Mouse (Mus musculus): ENCODE results near the gene Fam199x.

Gene Fam199x

DNA sequence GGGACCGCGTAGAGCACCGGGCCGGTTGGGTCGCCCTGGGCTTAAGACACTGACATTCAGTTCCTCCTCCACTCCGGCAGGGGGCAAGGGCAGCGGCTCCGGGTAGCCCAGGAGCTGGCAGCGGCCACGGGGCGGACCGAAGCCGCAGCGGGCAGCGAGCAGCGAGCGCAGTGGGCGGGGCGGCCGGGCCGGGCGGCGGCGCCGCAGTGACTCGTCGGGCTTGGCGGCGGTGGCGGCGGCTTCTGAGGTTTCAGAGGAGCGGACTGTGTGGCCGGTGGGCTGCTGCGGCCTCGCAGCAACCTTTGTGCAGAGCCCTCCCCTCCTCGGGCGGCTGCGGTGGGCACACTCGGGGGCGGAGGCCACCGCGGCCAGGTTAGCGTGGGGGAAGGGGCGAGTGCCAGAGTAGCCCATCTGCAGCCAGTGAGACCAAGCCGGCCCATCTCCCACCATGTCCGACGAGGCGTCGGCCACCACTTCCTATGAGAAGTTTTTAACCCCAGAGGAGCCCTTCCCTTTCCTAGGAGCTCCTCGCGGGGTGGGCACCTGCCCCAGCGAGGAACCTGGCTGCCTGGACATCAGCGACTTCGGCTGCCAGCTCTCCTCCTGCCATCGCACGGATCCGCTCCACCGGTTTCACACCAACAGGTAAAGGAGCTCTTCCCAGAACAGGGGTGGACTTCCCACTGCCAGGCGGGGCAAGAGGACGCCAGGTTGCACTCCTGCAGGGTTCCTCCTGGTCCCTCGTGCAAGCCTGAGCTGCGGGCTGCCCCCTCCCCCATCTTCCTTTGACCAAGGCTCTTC is at the start of gene Fam199x:
Fam199x (plus strand) TSS at position 170 of the 801 bp plus-strand sequence.
- peak; percentile 61 for DNase-seq

- peak; percentile 27 for DNase-seq
These were observed 34.2 kb upstream of the Fam199x start for GRCm38 (mm10) chrX:137015099-137015709.

GRCm38 (mm10) chrX:137017668-137018067 is 31.7 kb upstream of the Fam199x start:
- DNase-seq: no peak

DNA sequence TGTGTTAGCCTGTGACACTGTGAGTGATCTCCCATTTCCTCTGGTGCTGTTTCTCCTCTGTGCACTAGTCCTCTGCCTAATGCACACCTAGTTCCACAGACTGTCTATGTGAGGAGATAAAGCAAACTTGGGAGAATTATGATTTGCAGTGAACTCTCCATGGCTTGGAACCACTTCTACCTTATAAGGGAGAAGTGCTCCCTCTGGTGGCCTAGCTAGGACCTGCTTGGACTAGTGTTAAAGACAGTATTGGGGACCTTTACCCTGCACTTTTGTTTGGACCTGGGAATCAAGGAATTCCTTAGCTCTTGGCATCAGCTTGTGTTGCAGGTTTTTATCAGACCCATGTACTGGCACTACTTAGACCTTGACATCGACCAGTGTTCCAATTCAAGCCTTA is 30.1 kb upstream of the Fam199x start:
- no peak for DNase-seq

DNA sequence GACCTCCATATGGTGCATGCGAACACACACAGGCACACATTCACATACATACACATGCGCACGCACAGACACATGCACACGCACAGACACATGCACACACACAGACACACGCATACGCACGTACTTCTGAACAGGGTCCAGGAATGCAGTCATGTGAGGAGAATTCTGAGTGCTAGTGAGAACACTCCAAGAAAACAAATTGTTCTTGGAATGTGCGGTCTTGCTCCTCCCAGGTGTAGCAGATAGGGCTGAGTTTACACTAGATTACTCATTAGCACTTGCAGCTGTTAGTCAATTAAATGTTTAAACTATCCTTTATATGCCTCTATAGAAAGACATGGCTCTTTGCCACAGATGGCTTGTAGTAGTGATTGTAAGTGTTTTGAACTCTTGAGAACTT is 18.5 kb upstream of the Fam199x start:
- DNase-seq: no peak

DNA sequence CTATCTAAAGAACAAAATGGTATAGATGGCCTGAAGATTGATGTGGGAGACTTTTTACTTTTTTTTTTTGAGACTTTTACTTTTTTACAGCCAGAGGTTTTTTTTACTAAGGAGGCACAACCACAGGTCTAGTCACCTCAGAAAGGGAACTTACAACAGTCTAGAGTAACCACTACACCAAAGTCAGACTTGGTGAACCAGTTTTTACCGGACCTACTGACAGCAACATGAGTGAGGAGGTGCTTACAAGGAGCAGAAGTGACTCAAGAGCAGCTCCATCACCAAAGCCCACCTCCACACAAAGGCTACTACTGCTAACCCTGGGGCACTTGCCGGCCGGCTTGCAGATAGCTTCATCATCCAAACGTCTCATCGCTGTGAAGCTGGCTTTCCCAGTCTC is 17.7 kb upstream of the Fam199x start:
- DNase-seq: no peak

DNA sequence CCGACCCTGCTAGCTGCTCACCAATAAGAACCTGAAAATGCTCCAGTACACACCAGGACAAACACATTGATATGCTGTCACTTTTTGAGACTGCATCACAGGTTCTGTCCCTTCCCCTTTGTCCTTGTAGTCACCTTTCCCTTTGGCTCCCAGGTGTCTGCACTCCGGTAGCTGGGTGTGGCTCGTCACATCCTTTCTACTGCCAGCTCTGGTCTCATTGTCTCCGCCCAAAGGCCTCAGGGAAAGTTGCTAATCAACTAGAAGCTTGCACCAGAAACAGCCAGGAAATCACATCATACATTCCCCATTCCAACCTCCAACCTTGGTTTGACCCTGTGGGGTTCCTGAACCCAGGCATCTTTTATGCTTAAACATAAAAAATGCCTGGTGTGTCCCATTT is 15.1 kb upstream of the Fam199x start:
- DNase-seq: no peak

DNA sequence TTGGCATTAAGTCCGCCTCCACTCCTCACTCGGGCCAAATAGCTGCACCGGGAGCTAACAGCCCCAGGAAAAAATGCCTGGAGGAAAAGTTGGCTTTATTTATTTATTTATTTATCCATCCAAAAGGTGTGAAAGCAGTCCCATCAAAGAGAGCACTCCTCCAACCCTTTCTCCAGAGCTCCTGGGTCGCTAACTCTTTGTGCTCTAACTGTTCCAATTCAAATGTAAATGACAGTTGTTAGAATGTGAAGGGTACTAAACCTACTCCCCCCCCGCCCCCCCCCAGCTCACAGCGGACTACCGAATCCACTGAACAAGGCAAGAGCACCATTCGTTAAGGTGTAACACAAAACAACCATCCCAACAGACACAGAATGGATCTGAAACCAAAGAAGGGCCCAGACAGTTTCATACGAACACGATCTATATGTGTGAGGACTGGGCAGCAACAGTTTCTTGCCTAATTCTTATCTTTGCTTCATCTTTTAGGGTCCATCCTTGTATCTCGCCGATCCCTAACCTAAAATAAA is 11.9 kb upstream of the Fam199x start:
- no peak for DNase-seq

GRCm38 (mm10) chrX:137038000-137038483 is 11.4 kb upstream of the Fam199x start, which contains the start of gene Slc25a53:
TSS of gene Slc25a53 (minus strand) at chrX:137038302.
- peak; percentile 86 for DNase-seq

GRCm38 (mm10) chrX:137038502-137038901 is 10.9 kb upstream of the Fam199x start:
- DNase-seq: no peak

- no peak for DNase-seq
These were observed 352 bp upstream of the Fam199x start for GRCm38 (mm10) chrX:137049060-137049424.

- peak; percentile 33 for DNase-seq
These were observed 13.8 kb downstream of the Fam199x start for GRCm38 (mm10) chrX:137063202-137063601.

DNA sequence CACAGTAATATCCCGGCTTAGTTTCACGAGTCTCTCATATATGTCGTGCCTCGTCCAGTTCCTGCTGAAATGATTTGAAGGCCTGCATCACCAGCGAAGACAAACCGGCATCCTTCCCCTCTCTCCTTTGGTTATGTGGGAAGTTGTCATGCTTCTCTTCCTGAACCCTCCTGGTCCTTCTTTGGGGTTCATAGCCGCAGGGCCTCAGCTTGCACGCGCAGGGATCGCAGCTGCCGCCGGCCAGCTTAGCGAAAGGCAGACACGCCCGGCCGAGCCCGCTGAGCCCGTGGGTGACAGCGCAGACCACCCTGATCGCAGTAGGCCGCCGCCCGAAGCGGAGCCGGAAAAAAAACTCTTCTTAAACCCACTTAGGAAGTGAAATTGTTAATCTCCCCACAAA is 55.1 kb downstream of the Fam199x start:
- no peak for DNase-seq

DNA sequence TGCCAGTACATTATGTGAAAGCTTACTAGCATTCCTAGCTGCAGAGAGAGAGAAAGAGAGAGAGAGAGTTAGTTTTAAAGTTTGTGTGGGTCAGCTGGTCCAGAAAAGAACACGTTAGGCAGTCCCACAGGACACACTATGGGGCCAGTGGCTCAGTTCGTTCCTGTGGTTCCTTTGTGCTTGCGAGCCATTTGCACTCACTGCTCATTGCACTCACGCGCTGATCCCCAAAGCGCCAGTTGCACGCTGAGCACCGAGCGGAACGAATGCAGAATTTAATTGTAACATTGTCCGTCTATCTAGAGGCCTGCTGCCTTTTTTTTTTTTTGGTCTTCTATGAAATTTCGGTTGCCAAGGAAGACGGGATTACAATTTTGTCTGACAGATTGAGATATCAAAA is 57.1 kb downstream of the Fam199x start:
- no peak for DNase-seq

DNA sequence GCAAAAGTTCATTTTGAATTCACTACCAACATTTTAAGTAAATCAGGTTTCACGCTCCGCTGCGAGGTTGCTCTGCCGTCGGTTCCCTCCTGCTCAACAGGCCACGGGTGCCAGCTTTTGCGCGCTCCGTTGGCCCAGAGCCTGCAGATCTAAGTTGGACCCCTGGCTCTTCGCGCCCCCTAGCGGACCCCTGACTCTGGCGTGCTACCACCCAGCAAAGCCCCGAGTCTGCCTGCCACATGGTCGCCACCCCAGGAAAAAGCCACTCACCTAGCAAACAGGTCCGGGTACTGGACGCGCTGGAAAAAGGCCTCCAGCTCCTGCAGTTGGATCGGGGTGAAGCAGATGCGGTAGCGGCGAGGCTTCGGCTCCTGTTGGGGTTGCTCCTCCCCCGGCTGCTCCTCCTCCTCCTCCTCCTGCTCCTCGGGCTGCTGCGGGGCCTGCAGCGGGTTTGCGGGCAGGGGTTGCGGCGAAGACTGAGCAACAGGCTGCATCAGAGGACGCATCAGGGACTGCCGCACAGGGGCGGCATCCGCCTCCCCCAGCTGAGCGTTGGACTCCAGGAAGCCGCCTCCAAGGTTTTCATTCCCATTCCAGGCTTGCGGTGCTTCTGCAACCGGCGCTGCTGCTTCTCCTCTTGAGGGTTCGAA is 68.8 kb downstream of the Fam199x start:
- no peak for DNase-seq

- no peak for DNase-seq
These were observed 70.5 kb downstream of the Fam199x start for GRCm38 (mm10) chrX:137119675-137120423.

GRCm38 (mm10) chrX:137121718-137122117 is 72.3 kb downstream of the Fam199x start, which contains the start of gene Esx1:
TSS of gene Esx1 (minus strand) at chrX:137122083.
- DNase-seq: no peak

DNA sequence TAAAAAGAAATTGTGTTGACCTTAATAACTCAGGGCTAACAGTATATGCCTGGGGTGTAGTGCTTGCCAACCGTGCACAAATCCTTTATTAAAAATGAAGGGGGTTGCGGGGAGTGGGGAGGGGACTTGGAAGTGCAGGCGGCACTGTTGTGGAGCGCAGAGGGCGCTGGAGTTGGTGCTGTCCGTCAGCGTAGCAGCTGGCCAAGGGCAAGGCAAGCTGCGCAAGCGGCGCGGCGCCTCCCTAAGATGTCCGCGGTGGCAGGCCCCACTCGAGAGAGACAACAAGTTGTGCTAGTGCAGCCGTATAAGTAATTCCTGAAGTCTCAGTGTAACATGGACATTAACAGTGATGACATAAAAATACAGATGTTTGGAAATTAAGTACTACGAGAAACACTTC is 78.1 kb downstream of the Fam199x start:
- DNase-seq: no peak
